Mouse (Mus musculus) layer of hippocampus, adult 11-12 months (tissue): ENCODE results near the gene Nrbf2.

ENCODE experiments used
- DNase-seq: peaks from one replicate; pipeline ENCODE4 v3.0.0; 2022; ENCODE audit warnings: low spot score

Nrbf2 gene

DNA sequence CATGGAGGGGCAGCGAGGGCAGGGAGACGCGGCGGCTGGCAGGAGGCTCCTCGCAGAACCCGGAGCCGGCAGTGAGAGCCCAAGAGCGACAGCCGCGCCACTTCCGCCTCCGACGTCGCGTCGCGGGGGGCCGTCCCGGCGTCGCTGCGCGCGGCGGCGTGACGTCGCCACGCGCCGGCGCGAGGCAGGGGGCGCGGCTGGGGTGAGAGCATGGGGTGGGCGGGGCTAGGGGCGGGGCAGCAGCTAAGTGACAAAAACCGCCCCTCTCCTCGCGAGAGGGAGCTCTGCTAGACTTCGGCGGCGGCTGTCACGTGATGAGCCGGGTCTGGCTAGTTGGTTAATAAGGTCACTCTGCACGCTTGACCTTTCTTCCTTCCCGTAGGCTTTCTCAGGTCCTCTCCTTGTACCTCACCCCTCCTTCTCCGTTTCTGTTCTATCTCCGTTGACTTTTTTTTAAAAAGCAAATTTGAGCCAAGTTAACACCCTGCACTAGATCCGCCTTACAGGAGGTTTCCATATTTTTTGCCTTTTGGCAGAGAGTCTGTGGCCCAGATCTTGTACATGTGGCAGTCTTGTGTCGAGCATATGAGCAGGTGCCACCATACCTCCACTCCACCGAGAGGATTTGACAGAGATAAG is at the start of gene Nrbf2:
Gene Nrbf2 (minus strand): TSS at position 130 of the 639 bp plus-strand sequence.
- peak; percentile 85 for DNase-seq

DNA sequence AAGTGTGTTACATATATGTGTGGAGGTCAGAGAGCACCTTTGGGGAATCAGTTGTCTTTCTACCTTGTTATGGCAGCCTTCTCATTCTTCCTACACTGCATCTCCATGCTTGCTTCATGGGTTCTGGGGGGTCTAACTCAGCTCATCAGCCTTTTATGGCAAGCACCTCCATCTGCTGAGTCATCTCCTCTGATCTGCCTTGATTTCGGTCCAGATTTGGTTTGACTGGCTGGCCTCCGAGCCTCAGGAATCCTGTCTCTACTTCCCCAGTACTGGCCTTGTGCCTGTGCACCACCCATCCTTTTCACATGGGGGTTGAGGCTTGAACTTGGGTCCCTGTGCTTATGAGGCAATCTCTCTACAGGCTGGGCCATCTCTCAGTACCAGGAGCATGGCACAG is 45.5 kb upstream of the Nrbf2 start:
- DNase-seq = no peak

GRCm38 (mm10) chr10:67329661-67330060 is 44.6 kb upstream of the Nrbf2 start:
- DNase-seq = no peak

DNA sequence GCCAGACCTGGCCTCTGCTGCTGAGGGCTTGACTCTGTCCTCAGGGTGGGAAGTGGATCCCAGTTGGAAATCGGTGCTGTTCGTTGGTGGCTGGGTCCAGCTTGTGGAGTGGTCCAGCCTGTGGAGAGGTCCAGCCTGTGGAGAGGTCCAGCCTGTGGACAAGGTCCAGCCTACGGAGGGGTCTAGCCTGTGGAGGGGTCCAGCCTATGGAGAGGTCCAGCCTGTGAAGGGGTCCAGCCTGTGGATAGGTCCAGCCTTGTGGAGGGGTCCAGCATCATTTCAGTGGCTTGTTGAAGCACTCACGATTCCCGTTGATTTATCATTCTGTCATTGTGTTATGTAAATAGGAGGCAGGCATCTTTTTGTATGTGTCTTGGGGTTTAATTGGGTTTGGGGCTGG is 43.1 kb upstream of the Nrbf2 start:
- DNase-seq = no peak

GRCm38 (mm10) chr10:67324036-67324435 is 38.9 kb upstream of the Nrbf2 start:
- DNase-seq = no peak

GRCm38 (mm10) chr10:67321396-67321795 is 36.3 kb upstream of the Nrbf2 start:
- DNase-seq = no peak

- DNase-seq = no peak
Observed at GRCm38 (mm10) chr10:67320207-67320859, 35.2 kb upstream of the Nrbf2 start.

- no peak for DNase-seq
Observed at GRCm38 (mm10) chr10:67319016-67319725, 34.1 kb upstream of the Nrbf2 start.

GRCm38 (mm10) chr10:67317931-67318460 is 32.9 kb upstream of the Nrbf2 start:
- DNase-seq = peak; percentile 15

- DNase-seq = peak; percentile 34
Observed at GRCm38 (mm10) chr10:67314811-67315435, 29.8 kb upstream of the Nrbf2 start.

DNA sequence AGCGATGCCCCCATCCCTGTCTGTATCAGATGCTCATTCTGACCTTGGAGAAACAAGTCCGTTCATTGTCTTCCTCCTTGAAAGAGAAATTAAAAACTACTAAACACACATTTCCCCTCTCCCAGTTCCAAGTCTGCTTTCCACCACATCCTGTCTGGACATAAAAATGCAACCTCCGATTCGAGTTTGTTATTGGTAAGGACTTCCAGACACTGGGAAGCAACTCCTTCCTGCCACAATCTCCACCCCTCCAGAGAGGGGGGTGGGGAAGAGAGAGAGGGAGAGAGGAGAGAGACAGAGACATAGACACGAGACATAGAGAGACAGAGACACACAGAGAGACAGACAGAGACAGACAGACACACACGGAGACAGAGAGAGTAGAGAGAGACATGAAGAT is 27.4 kb upstream of the Nrbf2 start:
- DNase-seq = no peak

- peak; percentile 72 for DNase-seq
Observed at GRCm38 (mm10) chr10:67311277-67311959, 26.3 kb upstream of the Nrbf2 start.

DNA sequence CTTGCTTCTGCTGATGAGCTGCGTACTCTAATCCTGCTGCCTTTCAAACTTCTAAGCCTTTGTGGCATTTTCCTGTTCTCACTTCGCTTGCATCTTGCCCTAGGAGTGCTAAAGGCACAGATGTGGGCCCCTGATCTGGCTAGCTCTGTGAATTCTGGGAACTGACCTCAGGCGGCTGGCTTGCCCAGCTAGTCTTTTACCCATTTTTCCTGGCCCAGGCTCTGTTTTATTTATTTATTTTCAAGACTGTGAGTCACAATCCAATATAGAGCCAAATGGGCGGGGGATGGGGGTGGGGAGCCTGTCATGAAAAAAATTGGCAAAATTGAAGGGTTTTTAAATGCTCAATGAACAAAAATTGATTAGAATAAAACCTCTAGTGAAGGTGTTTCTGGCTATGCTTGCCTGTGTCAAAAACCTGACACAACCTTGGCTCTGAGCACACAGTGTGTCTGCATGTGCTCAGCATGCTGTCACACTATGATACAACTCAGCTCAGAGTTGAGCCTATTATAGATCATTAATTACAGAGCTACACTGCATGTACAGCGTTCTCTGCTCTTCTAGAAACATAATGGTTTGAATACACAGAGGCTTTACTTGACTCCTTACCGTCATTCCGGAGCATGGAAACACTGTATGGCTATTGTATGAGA is 24.5 kb upstream of the Nrbf2 start:
- DNase-seq = no peak

DNA sequence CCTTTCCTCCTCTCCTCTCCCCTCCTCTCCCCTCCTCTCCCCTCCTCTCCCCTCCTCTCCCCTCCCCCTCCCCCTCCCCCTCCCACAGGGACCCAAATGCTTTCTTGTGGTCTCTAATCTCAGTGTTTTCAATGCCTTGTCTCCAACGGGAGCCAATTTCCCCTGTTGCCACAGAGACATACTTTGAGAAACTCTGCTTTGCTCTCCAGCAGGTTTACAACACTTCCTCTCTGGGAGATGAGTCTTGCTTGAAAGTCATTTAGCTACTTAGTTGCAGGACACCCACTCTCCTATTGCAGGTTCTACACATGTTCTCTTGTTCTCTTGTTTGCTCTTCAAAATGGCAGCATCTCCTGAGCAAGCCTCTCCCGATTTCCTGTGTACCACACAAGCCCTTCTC is 17.2 kb upstream of the Nrbf2 start:
- DNase-seq = no peak

DNA sequence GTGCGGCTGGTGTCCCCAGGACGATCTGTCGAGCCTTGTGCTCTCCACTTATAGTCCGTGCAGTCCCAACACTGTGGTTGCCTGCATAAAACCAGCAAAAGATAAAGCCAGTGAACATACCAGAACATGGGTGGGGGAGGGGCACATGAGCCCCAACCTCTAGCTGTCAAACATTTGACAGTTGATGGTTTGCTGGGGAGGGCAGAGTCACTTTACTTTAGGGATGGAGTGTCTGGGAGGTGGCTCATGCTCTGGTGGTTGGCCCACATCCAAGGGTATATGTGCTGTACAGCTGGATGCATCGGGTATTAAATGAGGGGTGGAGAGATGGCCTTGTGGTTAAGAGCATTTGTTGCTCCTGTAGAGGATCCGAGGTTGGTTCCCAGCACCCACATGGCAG is 15.9 kb upstream of the Nrbf2 start:
- no peak for DNase-seq

DNA sequence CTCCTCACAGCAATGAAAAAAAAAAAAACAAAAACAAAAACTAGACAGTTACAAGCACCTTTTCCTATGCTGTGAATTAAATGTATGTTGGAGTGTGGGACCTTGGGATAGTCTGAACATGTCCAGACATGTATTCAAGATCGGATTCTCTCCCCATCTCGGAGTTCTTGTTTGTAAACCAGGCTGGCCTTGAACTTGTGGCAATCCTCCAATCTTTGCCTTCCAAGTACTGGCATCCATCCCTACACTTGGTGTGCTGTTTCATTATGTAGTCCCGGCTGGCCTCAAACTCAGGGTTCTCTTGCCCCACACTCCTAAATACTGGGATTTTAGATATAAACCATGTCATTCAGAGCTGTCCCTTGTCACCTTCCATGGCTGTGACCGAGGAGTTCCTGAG is 14.2 kb upstream of the Nrbf2 start:
- no peak for DNase-seq

GRCm38 (mm10) chr10:67298856-67299255 is 13.8 kb upstream of the Nrbf2 start:
- DNase-seq = no peak

DNA sequence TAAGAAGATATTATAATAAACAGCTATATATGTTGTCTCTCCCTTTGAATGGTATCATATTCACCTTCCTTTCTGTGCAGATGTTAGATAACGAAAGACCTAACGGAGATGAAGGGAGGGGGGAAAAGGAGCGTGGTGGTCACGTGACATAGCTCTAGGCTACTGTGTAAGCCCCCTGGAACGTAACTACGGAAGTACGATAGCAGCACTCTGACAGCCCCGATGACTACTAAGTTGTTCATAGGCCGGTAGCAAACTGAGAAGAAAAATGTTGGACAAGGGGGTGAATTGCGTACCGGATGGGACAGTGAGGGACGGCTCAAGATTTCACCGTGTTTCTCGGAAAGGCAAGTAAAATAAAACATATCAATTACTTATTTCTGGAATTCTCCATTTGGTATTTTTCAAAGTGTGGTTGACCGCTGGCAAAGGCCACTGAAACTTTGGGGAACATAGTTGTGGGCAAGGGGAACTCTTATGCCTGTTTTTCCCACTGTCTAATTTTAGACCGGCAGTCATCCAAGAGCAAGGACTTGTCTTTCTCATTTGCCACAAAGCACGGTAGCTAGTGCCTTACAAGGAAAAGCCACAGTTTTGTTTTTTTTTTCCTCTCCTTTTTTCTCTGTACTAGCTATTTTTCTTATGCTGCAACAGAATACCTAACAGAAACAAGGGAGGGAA is 12.2 kb upstream of the Nrbf2 start:
- no peak for DNase-seq

DNA sequence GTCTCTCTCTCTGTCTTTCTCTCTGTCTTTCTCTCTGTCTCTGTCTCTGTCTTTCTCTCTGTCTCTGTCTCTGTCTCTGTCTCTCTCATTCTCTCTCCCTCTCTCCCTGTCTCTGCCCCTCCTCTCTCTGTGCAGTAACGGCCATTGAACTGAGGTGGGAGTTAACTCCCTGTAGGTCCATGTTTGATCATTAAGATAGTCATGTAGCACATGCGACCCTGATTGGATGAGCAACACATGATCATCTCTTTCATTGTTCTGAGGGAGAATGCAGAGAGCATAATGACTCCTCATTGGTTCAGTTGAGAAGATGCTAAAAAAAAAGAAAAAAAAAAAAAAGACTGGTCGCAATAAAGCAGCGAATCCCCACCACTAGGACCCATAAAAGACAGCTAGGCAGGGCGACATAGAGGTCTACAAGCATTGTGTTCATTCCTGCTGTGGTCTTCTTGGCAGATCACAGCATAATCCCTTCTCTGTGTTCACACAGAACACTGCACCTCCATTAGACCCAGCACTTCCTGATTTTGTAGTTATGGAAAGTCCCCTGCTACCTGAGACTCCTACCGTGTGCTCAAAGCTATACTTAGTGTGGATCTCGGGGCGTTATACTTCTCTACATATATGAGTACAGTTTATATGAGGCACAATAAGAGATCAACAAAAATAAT is 11.5 kb upstream of the Nrbf2 start:
- DNase-seq = no peak

DNA sequence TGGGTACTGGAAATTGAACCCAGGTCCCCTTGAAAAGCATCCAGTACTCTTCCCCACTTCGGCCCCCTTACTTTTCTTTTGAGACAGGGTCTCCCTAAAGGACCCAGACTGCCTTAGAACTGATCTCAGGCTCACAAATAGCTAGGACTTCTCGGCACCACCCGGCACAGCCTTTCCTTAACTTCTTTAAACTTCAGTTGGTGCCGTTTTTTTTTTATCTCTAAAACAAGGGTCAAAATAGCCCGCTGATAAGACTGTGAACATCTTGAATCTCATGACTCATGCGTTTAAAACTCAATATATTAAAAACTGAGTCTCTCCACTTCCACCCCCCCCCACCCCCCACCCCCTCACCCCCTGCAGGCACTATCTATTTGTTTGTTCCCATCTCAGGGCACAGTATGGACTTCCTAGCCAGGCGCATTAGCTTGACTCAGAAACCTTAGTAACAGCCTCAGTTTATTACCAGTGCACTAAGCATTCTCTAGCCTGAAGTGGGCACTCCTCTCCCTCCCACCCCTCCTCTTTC is 10.9 kb upstream of the Nrbf2 start:
- no peak for DNase-seq
